Mouse (Mus musculus): ENCODE measurements around the gene Ifit1. TPM values are rescaled to one million over a fixed set of nuclear protein-coding genes. Genes with fewer than 3 reads are reported as not detected.
"Not testable (repeated sequence)": the region's sequence is repeated elsewhere in the genome, so short reads cannot be mapped to it uniquely, and the experiment has no call there.

The Ifit1 gene
- total RNA-seq (2021): under 1 TPM; 0.38 to 0.80 TPM

GRCm38 (mm10) chr19:34640623-34641022, at the start of gene Ifit1, which contains the start of gene Ifit1bl2:
Gene Ifit1 (plus strand): TSS chr19:34640871.
Gene Ifit1bl2 (minus strand): TSS chr19:34640743.
- DNase-seq: no peak

- no peak for DNase-seq
These were observed 47.2 kb upstream of the Ifit1 start for GRCm38 (mm10) chr19:34593456-34593855.

- DNase-seq: not testable (repeated sequence)
These were observed 46.1 kb upstream of the Ifit1 start for GRCm38 (mm10) chr19:34594523-34594922.

GRCm38 (mm10) chr19:34596811-34597210, 43.9 kb upstream of the Ifit1 start:
- no peak for DNase-seq

- DNase-seq: peak; percentile 34 to 45
These were observed 42.3 kb upstream of the Ifit1 start for GRCm38 (mm10) chr19:34598341-34598740.

- DNase-seq: not testable (repeated sequence)
These were observed 41.4 kb upstream of the Ifit1 start for GRCm38 (mm10) chr19:34599250-34599649.

- DNase-seq: not testable (repeated sequence)
These were observed 38.8 kb upstream of the Ifit1 start, which contains the start of gene Ifit1bl1 for GRCm38 (mm10) chr19:34601888-34602287. Gene Ifit1bl1 (minus strand): TSS chr19:34601956.

GRCm38 (mm10) chr19:34605472-34605871, 35.2 kb upstream of the Ifit1 start:
- no peak for DNase-seq

GRCm38 (mm10) chr19:34607237-34608051, 33.2 kb upstream of the Ifit1 start, which contains the start of gene Ifit3b:
Gene Ifit3b (plus strand): TSS chr19:34607970.
- DNase-seq: not testable (repeated sequence)

- not testable (repeated sequence) for DNase-seq
These were observed 30.6 kb upstream of the Ifit1 start for GRCm38 (mm10) chr19:34610118-34610517.

GRCm38 (mm10) chr19:34612243-34613001, 28.2 kb upstream of the Ifit1 start:
- not testable (repeated sequence) for DNase-seq

GRCm38 (mm10) chr19:34620871-34621270, 19.8 kb upstream of the Ifit1 start:
- DNase-seq: no peak

GRCm38 (mm10) chr19:34623781-34624180, 16.9 kb upstream of the Ifit1 start:
- DNase-seq: no peak

GRCm38 (mm10) chr19:34624663-34625062, 16.0 kb upstream of the Ifit1 start:
- no peak for DNase-seq

- DNase-seq: no peak
These were observed 13.2 kb upstream of the Ifit1 start for GRCm38 (mm10) chr19:34627496-34627895.

GRCm38 (mm10) chr19:34631487-34631886, 9.2 kb upstream of the Ifit1 start:
- no peak for DNase-seq

- DNase-seq: no peak
These were observed 7.2 kb upstream of the Ifit1 start for GRCm38 (mm10) chr19:34633484-34633883.

- DNase-seq: peak; percentile 24 to 50
These were observed 3.6 kb upstream of the Ifit1 start for GRCm38 (mm10) chr19:34636933-34637557.

GRCm38 (mm10) chr19:34642616-34643015, 1.9 kb downstream of the Ifit1 start:
- no peak for DNase-seq

GRCm38 (mm10) chr19:34647630-34648029, 7.0 kb downstream of the Ifit1 start:
- DNase-seq: not testable (repeated sequence)

- no peak for DNase-seq
These were observed 9.6 kb downstream of the Ifit1 start for GRCm38 (mm10) chr19:34650276-34650675.

GRCm38 (mm10) chr19:34650997-34651396, 10.3 kb downstream of the Ifit1 start:
- DNase-seq: no peak
